Mouse (Mus musculus): ENCODE results near the gene Atp5f1. TPM values are rescaled to one million over a fixed set of nuclear protein-coding genes. Genes with fewer than 3 reads are reported as not detected.

Gene Atp5f1
- polyA plus RNA-seq, 1 experiment from 2014 or later: 467 TPM

DNA sequence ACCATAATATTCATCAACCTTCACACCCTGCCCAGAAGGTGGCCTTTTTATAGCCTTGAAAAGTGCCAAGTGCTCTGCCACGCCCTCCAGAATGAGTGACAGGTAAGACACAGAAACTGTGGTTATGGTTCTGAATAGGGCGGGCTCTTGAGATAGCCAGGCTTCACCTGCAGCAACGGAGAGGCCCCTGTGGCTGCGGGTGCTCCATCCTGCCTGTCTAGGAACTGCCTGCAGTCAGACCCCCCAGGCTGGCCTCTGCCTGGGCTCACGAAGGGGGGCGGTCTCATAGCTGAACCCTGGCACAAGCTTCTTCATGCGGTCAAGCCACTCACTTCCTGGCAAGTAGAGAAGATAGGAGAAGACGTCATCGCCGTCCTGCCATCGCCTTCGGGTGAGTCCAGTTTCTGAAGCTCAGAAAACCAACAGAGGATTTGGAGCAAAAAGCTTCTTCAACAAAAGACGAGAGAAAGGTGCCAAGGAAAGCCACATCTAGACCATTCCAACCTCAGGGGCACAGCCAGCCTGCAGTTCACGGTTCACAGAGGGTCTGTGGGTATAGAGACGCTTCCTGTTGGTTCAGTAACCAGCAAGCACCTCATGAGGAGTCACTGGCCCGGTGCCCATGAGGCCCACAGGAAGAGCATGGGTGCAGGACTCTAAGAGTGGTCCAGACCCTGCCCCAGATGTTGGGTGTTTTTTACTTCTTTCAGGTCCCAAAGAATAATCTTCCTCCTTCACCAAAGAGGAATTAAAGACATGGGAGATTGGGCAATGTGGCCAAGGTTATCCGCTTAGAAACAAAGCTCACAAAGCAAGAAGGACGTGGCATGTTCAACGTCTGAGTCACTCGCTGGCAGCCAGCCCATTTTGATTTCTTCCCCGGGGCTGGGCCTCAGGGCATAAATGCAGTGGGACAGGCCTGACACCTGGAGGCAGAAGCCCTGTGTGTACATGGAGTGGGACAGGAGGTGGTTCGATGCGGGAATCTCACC lies 65.0 kb downstream of the Atp5f1 start:
- Histone ChIP-seq H3K4me3 (no peak overlapping the region), H3K36me3 (no peaks in the 10 kb centered on the region), H3K9ac (no peak overlapping the region), H3K27ac (peak overlapping the region; percentile 74), H3K27me3 (no peaks in the 10 kb centered on the region), H3K9me3 (no peaks in the 10 kb centered on the region), H3K4me2 (no peak overlapping the region), H3K4me1 (peaks cover 36% of the 10 kb centered on the region)
- ATAC-seq (ENCODE audit: borderline replicate concordance, extremely low read depth, low FRiP score, low TSS enrichment): peak; percentile 66
- WGBS: 52% methylated on average over 23 of the region's 23 CpGs

GRCm38 (mm10) chr3:105893941-105894391 lies 65.9 kb downstream of the Atp5f1 start:
- Histone ChIP-seq H3K4me3 (no peak overlapping the region), H3K36me3 (no peaks in the 10 kb centered on the region), H3K27ac (peak overlapping the region; percentile 74), H3K9me3 (no peaks in the 10 kb centered on the region), H3K4me2 (no peak overlapping the region), H3K9ac (no peak overlapping the region), H3K4me1 (peaks cover 31% of the 10 kb centered on the region), H3K27me3 (no peaks in the 10 kb centered on the region)
- ATAC-seq (ENCODE audit: borderline replicate concordance, extremely low read depth, low FRiP score, low TSS enrichment): no peak
- WGBS: 47% methylated on average over 6 of the region's 6 CpGs

Other genes with a start within 250 kb of the Atp5f1 start
- gene Rap1a, start 158.8 kb downstream of the Atp5f1 start, polyA plus RNA-seq (2015; fragmentation: Nextera tagmentation; extraction: Ambion mirVana): 122 and 125 TPM in 2 replicates
- gene Adora3, start 89.2 kb downstream of the Atp5f1 start, polyA plus RNA-seq (2015; fragmentation: Nextera tagmentation; extraction: Ambion mirVana): 0.14 and 0.21 TPM in 2 replicates
- 0.25 and 0.47 TPM in 2 replicates for gene Tmigd3, start 89.2 kb downstream of the Atp5f1 start, polyA plus RNA-seq (2015; fragmentation: Nextera tagmentation; extraction: Ambion mirVana)
- gene I830077J02Rik, start 27.4 kb downstream of the Atp5f1 start, polyA plus RNA-seq (2015; fragmentation: Nextera tagmentation; extraction: Ambion mirVana): 0.82 and 0.93 TPM in 2 replicates
- gene Wdr77, start 730 bp downstream of the Atp5f1 start, polyA plus RNA-seq (2015; fragmentation: Nextera tagmentation; extraction: Ambion mirVana): 127 and 133 TPM in 2 replicates
- gene Ovgp1, start 13.6 kb upstream of the Atp5f1 start, polyA plus RNA-seq (2015; fragmentation: Nextera tagmentation; extraction: Ambion mirVana): 1.3 and 1.7 TPM in 2 replicates
- gene Pifo, start 54.5 kb upstream of the Atp5f1 start, polyA plus RNA-seq (2015; fragmentation: Nextera tagmentation; extraction: Ambion mirVana): 5.1 and 5.5 TPM in 2 replicates
- gene Chil5, start 72.7 kb upstream of the Atp5f1 start, polyA plus RNA-seq (2015; fragmentation: Nextera tagmentation; extraction: Ambion mirVana): 0.19 and 0.21 TPM in 2 replicates
- 0.30 and 0.42 TPM in 2 replicates for gene Chia1, start 153.1 kb upstream of the Atp5f1 start, polyA plus RNA-seq (2015; fragmentation: Nextera tagmentation; extraction: Ambion mirVana)
- 0.16 TPM in 1 of 2 replicates, not detected in the other for gene Chil3, start 207.5 kb upstream of the Atp5f1 start, polyA plus RNA-seq (2015; fragmentation: Nextera tagmentation; extraction: Ambion mirVana)